Mouse (Mus musculus) lung, adult 2 months (tissue): Measurements from ENCODE around the gene Hcn2.

ENCODE experiments used
- CTCF ChIP-seq: fragments of 200-500 bp; IDR thresholded peaks from 2 replicates; pipeline ENCODE4 v1.5.1; 2011; ENCODE audit warnings: mild to moderate bottlenecking, low read length, control low read depth; ENCODE audit not compliant: insufficient read depth
- POLR2A ChIP-seq: fragments of 200-500 bp; IDR thresholded peaks from 2 replicates; pipeline ENCODE4 v1.6.1; 2011; ENCODE audit warnings: low read depth, mild to moderate bottlenecking, control low read depth, low read length, borderline replicate concordance; ENCODE audit errors: extremely low read depth

DNA sequence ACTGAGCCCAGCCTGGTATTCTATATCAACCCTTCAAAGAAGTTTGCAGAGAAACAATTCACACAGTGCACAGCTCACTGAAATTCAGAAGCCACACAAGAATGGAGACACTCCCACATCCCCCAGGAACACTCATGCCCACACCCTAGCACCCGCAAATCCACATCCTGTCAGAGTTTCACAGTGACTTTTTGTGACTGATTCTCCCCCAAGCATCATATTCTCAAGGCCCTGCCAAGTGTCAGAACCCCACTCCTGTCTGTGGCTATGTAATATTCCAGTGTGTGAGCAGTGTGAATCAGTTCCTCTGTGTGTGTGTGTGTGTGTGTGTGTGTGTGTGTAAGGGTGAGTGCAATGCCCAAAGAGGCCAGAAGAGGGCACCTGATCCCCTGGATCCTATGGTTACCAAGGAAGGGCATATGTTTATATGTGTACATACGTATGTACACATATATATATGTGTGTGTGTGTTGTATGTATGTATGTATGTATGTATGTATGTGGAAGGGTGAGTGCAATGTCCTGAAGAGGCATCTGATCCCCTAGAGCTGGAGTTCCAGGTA, 24.4 kb upstream of the Hcn2 start:
- no peak for TF ChIP-seq CTCF
- TF ChIP-seq POLR2A: no peak
